Mouse (Mus musculus) right cerebral cortex, adult 18-20 months (tissue): ENCODE measurements around the gene Rcor1.

Experiments
- DNase-seq: peaks from one replicate; pipeline ENCODE4 v3.0.0; 2022; ENCODE audit warnings: mixed read lengths

The Rcor1 gene

GRCm38 (mm10) chr12:111071477-111072152, 32.5 kb downstream of the Rcor1 start:
- DNase-seq, result no peak

- no peak for DNase-seq
Measured at GRCm38 (mm10) chr12:111076385-111076965, 37.3 kb downstream of the Rcor1 start.

DNA sequence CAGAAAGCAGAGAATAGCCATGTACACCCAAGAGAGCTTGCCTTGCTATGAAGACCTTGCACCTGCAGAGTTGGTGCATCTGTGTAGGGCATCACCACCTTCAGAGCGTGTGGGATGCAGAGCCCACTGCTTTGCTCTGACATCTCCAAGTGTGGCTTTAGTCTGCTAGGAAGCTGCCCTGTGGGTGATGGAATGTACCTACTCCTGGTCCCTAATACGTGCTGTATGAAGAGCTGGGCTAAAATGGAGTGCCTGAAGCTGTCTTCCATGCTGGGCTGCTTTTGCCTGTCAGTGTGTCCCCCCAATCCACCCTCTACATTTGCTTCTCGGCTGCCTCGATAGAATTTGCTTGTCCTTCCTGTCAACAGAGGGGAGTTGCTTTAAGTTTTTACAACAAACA, 46.4 kb downstream of the Rcor1 start:
- DNase-seq, result no peak

DNA sequence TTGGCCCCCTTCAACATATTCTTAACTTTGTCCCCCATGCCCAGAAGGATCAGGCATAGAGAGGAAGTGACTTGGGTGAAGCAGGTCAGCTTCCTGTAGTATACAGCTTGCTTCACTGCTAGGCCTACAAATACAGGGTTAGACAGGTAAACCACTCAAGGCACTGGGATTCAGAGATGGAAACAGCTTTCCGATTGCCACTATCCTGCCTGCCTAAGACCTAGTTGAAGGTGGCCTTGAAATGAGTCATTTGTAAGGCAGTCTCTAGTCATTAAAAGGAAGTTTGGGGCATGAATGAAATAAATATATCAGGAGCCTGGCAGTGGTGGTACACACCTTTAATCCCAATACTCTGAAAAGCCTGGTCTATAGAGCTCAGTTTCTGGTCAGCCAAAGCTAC, 47.9 kb downstream of the Rcor1 start:
- no peak for DNase-seq

DNA sequence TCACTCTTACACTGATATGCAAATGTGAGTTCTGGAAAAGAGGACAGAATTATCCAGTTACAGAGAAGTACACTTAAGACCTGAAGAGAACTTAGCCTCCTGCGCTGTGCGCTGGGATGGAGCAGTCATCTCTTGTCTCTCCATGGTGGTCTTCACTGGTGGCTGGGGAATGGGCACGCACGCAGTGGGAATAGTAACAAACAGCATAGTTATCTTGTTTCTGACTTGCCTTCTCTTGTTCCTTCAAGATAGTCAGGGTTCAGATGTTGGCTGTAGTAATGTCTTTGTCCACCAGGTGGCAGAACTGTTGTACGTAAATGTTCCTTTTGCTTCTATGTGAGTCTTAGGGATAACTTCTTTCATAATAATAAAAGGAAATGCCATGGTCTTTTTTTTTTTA, 49.0 kb downstream of the Rcor1 start:
- DNase-seq, result peak; percentile 78

DNA sequence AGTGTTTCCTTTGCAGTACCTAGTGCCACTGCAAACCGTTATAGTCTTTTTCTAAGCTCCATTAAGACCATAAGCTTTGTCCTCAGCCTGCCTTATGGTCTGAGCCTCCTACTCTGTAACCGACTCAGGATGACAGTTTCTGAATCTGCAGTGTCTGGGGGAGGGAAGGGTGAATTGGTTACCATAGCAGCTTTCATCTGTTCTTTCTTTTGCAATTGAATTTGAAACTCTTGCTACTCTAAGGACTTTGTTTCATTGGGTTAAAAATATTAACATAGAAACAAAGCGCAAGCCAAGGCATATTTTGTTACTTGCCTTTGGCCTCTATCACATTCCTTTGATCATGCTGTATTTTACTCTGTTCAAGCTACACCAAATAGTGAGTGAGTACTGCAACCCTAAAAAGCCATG, 49.6 kb downstream of the Rcor1 start:
- DNase-seq, result peak; percentile 43

DNA sequence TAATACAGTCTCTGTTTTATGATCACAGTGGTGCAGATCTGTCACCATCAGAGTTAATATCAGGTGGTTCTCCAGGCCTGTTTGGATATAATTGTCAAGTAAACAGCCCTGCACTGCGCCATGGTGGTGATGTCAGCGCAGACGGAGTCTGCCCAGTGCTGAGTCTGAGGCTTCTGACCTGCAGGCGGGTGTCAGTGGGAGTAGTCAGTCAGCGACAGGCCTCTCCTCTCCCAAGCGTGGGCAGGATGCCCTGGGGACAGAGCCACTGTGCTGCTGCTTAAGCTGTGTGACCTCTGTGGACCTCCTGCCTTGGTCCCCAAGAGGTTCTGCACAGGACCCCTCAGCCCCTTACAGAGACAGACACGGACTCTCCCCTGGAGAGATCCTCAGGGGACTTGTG, 50.0 kb downstream of the Rcor1 start:
- peak; percentile 24 for DNase-seq

- no peak for DNase-seq
Measured at GRCm38 (mm10) chr12:111090801-111091200, 51.6 kb downstream of the Rcor1 start.

DNA sequence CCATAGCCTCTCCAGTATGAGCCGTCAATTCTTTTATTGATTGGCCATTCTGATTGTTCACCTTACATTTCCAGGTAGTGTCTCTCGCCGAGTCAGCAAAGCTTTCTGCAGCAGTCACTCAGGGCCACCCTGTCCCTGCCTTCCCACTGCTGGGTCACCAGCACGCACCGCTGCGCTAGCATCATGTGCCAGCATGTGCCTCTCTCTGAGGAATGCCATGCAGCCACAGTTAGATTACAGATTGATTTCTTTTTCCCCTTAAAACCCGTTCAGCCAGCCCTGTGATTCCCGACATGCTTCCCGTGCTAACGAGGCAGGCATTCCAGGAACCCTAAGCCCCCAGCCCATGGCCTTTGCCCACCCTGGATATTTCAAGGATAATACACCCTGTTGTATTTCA, 52.8 kb downstream of the Rcor1 start:
- DNase-seq, result no peak

DNA sequence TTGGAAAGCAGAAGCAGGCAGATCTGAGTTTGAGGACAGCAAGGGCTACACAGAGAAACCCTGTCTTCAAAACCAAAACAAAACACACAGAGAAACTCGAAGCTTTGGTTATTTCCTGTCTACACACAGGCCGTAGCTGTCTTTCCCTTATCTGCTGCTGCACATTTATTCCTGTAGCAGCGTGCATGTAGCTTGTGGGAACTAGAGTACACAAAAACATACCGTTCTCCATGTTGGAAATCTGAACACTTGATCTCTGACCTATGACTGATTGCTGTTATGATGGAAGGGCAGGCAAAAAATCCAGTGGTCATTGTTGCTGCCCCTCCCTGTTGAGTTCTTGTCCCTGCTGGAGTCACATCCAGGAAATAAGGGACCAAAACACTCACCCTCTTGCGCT, 54.9 kb downstream of the Rcor1 start:
- DNase-seq, result no peak

- no peak for DNase-seq
Measured at GRCm38 (mm10) chr12:111095086-111095485, 55.9 kb downstream of the Rcor1 start.

- DNase-seq, result no peak
Measured at GRCm38 (mm10) chr12:111096249-111096648, 57.1 kb downstream of the Rcor1 start.

GRCm38 (mm10) chr12:111097036-111097435, 57.9 kb downstream of the Rcor1 start:
- DNase-seq, result no peak

- no peak for DNase-seq
Measured at GRCm38 (mm10) chr12:111111176-111111575, 72.0 kb downstream of the Rcor1 start.

GRCm38 (mm10) chr12:111114593-111114992, 75.4 kb downstream of the Rcor1 start:
- DNase-seq, result no peak

DNA sequence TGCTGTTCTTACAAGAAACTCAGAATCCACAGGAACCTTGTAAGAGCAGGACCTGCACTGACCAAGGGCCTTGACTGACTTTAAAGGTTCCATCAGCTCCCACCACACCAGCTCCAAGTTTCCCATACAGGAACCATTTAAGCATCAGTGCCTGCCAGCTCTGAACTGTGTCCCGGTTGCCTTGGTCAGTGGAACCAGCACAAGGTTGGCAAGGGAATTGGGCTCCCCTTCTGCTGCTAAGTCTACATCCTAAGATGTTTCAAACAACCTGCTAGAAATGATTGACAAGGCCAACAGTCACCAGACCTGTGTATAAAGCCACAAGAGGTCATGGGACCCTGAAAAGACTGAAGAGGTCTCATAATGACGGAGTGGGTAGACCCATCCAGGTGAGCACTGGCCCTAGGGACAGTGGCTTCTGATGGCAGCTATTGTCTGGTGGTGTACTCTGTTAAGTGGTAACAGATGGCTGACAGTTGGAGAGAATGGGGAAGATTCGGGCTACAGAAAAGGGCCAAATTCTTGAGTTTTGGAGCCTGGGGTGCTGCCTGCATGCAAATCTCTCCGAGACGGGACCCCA, 80.4 kb downstream of the Rcor1 start:
- DNase-seq, result no peak

DNA sequence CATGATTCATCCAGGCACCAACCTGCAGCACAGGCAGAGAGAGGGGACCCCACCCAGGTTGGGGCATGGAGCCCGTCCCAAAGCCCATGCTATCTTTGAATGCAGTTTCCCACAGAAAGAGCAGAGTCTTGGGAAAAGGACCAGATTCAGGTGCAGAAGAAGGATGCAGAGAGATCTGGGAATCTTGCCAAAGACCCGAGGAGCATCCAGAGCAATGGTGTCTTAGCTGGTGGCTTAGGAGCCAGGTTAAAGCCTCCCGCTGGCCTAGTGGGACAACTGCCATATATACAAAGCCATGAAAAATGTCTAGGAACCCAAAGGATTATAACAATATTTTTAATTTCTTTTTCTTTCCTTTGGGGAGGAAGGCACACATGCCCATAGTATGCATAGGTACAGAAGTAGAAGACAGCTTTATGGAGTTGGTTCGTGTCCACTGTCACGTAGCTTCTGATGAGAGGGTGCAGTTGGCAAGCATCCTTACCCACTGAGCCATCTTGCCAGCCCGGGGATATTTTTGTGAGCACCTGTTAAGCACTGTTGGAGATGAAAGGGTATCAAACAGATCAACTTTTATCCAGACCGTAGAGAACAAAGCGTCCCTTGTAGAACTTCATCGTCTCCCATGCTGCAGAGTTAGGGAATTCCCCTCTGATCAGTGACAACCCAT, 82.0 kb downstream of the Rcor1 start:
- DNase-seq, result no peak

- no peak for DNase-seq
Measured at GRCm38 (mm10) chr12:111122332-111122852, 83.2 kb downstream of the Rcor1 start.

- no peak for DNase-seq
Measured at GRCm38 (mm10) chr12:111124601-111125260, 85.6 kb downstream of the Rcor1 start.

GRCm38 (mm10) chr12:111125666-111126065, 86.5 kb downstream of the Rcor1 start:
- no peak for DNase-seq

GRCm38 (mm10) chr12:111134169-111134568, 95.0 kb downstream of the Rcor1 start:
- DNase-seq, result no peak

DNA sequence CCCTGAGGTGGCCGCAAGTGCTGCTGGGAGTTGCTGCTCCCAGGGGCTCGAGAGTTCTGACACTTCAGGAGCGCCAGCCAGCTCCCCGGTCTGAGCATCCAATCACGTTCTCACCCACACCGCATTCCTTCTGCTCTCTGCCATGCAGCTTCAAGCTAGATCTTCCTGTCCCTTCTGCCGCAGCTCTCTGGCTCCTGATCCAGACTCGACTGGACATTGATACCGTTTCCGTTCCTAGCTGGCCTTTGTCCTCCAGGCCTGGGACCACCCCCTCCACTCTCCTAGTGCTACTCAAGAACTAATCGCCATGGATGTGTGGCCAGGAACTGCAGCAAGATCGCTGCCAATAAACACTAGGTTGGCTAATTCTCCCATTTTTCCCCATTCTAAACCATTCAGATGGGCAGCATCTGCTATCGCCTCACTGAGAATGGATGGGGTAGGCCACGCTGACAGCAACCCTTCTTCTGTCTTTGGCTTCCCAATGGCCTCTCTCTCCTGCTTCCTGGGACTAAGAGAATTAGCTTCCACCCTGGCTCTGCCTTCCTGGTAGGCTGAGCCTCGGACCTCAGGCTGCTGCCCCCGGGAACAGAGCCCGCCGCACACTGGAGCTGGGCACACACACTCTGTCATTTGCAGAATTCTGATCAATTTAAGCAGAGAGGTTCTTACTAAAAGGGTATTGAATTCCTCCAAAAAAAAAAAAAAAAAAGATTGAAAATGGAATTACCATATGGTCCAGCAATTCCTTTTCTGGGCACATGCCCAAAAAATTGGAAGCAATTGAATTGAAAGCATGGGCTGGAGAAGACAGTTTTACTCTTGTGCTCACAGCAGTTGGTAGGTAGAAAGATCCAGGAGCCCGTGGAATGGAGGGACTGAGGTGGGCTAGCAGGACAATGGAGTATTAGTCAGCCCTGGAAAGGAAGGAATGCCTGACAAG, 95.9 kb downstream of the Rcor1 start:
- peak; percentile 27 for DNase-seq
